Mouse (Mus musculus): ENCODE measurements at regions not wholly inside any gene's neighbourhood (a gene's known extent, or its start where the extent isn't known, plus 50 kb on each side); places are given as distances from the start of the nearest gene placed in this dataset.

GRCm38 (mm10) chr15:96751243-96752061 is 51.9 kb upstream of the Slc38a2 start:
- DNase-seq (ENCODE audit: low read depth, low spot score), result no peak
- no peaks in the 10 kb centered on the region; a peak in 1 of 4 replicates for H3K4me1 ChIP-seq (ENCODE audit: control insufficient read depth in 2 of 2, insufficient read depth in 2 of 2, low read length in 2 of 2, poor library complexity in 1 of 2)
- H3K4me3 ChIP-seq (ENCODE audit: insufficient read depth in 1 of 2, low read depth in 1 of 2, low read length in 2 of 2, poor library complexity in 1 of 2, severe bottlenecking in 1 of 2), result no peak overlapping the region
- no peak overlapping the region for H3K27ac ChIP-seq (ENCODE audit: insufficient read depth, low read depth, low read length, poor library complexity, severe bottlenecking)
- H3K36me3 ChIP-seq (ENCODE audit: control insufficient read depth, insufficient read depth, low read length, poor library complexity, severe bottlenecking), result no peaks in the 10 kb centered on the region
- no peak overlapping the region for H3K9ac ChIP-seq (ENCODE audit: insufficient read depth, low read depth, low read length, poor library complexity, severe bottlenecking)
- H3K9me3 ChIP-seq (ENCODE audit: control insufficient read depth, insufficient read depth, low read depth, low read length), result no peaks in the 10 kb centered on the region
- TF ChIP-seq ZNF384 (IDR thresholded peaks at IDR 0.05; ENCODE audit: low read depth, low read length), result no peak
- TF ChIP-seq HCFC1 (IDR thresholded peaks at IDR 0.05; ENCODE audit: borderline replicate concordance, insufficient read depth, low read length), result no peak
- no peak for TF ChIP-seq ZC3H11A (IDR thresholded peaks at IDR 0.05; ENCODE audit: borderline replicate concordance, low read depth, low read length)
- TF ChIP-seq CHD2 (IDR thresholded peaks at IDR 0.05; ENCODE audit: low read depth, low read length), result no peak
- no peak for TF ChIP-seq MAFK (IDR thresholded peaks at IDR 0.05; ENCODE audit: insufficient read depth, low read depth, low read length)
- in situ Hi-C loops (cut with MboI; ENCODE audit: low sequenced_read_pairs in 2 of 2, unreplicated experiment in 2 of 2), result no loop called here

- in situ Hi-C loops (cut with MboI; ENCODE audit: low sequenced_read_pairs in 2 of 2, unreplicated experiment in 2 of 2), result no loop called here
- no peaks in the 10 kb centered on the region for H3K9me3 ChIP-seq (ENCODE audit: control insufficient read depth, insufficient read depth, low read depth, low read length)
These were observed 50.2 kb upstream of the Slc38a2 start for GRCm38 (mm10) chr15:96749534-96750256.

More at GRCm38 (mm10) chr15:96749534-96750256, 50.2 kb upstream of the Slc38a2 start:
- no peak for DNase-seq (ENCODE audit: low read depth, low spot score)
- Histone ChIP-seq H3K9ac (ENCODE audit: insufficient read depth, low read depth, low read length, poor library complexity, severe bottlenecking) (no peak overlapping the region), H3K36me3 (ENCODE audit: control insufficient read depth, insufficient read depth, low read length, poor library complexity, severe bottlenecking) (no peaks in the 10 kb centered on the region), H3K4me1 (ENCODE audit: control insufficient read depth in 2 of 2, insufficient read depth in 2 of 2, low read length in 2 of 2, poor library complexity in 1 of 2) (no peaks in the 10 kb centered on the region), H3K27ac (ENCODE audit: insufficient read depth, low read depth, low read length, poor library complexity, severe bottlenecking) (no peak overlapping the region), H3K4me3 (ENCODE audit: insufficient read depth in 1 of 2, low read depth in 1 of 2, low read length in 2 of 2, poor library complexity in 1 of 2, severe bottlenecking in 1 of 2) (no peak overlapping the region)
- TF ChIP-seq ZNF384 (IDR thresholded peaks at IDR 0.05; ENCODE audit: low read depth, low read length), result no peak
- TF ChIP-seq CHD2 (IDR thresholded peaks at IDR 0.05; ENCODE audit: low read depth, low read length), result no peak
- no peak for TF ChIP-seq ZC3H11A (IDR thresholded peaks at IDR 0.05; ENCODE audit: borderline replicate concordance, low read depth, low read length)
- TF ChIP-seq MAFK (IDR thresholded peaks at IDR 0.05; ENCODE audit: insufficient read depth, low read depth, low read length), result no peak
- no peak for TF ChIP-seq HCFC1 (IDR thresholded peaks at IDR 0.05; ENCODE audit: borderline replicate concordance, insufficient read depth, low read length)
